Mouse (Mus musculus): ENCODE results near the gene Grk3. TPM values are rescaled to one million over a fixed set of nuclear protein-coding genes. Genes with fewer than 3 reads are reported as not detected.

Grk3 gene
- total RNA-seq, 2 experiments from 2014 or later: 30.9 to 45.9 TPM

DNA sequence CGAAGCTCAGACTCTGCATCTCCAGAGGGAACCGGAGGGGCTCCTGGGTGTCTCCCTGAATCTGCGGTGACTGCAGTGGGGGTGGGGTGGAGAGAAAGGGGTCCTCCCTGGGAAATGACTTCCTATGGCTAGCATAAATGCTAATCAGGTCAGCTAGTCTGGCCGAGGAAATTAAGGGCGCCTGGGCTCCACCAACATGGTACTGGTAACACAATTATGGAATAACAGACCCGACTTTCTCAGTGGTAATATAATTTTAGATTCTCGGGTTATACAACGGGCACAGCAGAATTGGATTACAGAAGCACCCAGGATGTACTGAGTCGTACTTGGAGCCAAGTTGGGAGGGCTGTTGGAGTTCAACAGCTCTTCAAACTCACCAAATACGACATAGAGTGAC is 79.0 kb downstream of the Grk3 start:
- no peak for DNase-seq

GRCm38 (mm10) chr5:112935436-112935835 is 80.2 kb downstream of the Grk3 start:
- DNase-seq: no peak

- DNase-seq: no peak
Measured at GRCm38 (mm10) chr5:112932878-112933567, 82.6 kb downstream of the Grk3 start.

- no peak for DNase-seq
Measured at GRCm38 (mm10) chr5:112931901-112932300, 83.7 kb downstream of the Grk3 start.

DNA sequence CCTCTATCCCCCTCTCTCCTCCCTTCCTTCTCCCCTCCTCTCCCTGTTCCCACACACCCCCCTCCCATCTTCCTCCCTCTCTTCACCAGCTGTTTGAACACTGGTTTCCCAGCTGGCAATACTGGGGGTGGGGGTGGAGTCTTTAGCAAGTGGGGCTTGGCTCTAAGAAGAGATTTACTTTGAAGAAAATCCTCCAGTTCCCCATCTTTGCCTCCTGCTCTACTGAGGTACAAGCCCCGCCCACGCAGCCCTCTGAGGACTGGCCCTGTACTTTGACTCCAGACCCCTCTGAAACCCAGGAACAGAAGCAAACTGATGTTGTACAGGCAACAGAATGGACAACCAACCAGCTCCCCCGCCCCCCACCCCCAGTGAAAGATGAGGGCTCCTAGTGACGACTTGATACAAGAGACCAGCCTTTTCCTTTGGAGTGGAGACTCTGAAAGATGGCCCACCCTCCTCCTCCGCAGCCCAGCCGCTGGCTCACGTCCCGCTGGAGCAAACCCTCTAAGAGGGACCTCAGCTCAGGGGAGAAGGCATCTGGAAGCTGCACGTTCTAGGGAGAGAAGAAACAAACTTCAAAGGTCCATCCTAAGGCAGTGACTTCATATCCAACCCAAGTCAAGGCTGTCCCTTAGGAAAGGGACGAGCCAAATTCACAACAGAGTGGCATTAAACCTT is 87.2 kb downstream of the Grk3 start:
- DNase-seq: no peak

DNA sequence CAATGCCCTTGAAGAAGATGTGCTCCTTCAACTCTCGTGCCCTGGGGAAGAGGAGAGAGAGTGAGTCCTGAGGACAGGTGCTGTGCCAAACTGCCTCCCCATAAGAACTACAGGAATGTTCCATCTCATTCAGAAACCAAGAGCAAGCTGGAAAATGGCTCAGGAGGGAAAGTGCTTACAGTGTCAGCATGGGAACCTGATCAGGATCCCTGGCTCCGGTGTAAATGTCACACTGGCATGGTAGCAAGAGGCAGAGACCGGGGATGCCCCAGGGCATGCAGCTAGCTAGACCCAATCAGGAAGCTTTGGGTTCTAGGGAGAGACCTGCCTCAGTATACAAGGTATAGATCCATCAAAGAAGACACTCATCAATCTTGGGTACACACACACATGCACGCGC is 90.2 kb downstream of the Grk3 start:
- no peak for DNase-seq

- no peak for DNase-seq
Measured at GRCm38 (mm10) chr5:112924806-112925205, 90.8 kb downstream of the Grk3 start.

- no peak for DNase-seq
Measured at GRCm38 (mm10) chr5:112923841-112924240, 91.8 kb downstream of the Grk3 start.

DNA sequence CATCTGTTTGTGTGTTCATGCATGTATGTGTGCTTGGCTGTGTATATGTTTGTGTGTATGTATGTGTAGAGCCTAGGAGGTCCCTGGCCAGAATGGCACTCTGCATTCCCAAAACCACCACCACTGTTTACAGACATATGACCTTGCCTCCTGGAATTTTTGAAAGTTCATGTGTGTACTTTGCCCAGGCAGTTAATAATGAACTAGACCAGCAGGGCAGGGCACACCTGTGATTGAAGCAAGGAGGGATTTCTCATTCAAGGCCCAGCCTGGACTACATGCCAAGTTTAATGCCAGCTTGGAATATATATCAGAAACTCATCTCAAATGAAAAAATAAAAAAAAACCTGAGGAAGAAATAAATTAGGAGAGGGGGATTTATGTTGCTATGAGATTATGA is 93.7 kb downstream of the Grk3 start:
- no peak for DNase-seq

GRCm38 (mm10) chr5:112910381-112910780 is 105.2 kb downstream of the Grk3 start:
- no peak for DNase-seq

GRCm38 (mm10) chr5:112908169-112908614 is 107.4 kb downstream of the Grk3 start:
- DNase-seq: no peak

GRCm38 (mm10) chr5:112907504-112907903 is 108.1 kb downstream of the Grk3 start:
- no peak for DNase-seq

DNA sequence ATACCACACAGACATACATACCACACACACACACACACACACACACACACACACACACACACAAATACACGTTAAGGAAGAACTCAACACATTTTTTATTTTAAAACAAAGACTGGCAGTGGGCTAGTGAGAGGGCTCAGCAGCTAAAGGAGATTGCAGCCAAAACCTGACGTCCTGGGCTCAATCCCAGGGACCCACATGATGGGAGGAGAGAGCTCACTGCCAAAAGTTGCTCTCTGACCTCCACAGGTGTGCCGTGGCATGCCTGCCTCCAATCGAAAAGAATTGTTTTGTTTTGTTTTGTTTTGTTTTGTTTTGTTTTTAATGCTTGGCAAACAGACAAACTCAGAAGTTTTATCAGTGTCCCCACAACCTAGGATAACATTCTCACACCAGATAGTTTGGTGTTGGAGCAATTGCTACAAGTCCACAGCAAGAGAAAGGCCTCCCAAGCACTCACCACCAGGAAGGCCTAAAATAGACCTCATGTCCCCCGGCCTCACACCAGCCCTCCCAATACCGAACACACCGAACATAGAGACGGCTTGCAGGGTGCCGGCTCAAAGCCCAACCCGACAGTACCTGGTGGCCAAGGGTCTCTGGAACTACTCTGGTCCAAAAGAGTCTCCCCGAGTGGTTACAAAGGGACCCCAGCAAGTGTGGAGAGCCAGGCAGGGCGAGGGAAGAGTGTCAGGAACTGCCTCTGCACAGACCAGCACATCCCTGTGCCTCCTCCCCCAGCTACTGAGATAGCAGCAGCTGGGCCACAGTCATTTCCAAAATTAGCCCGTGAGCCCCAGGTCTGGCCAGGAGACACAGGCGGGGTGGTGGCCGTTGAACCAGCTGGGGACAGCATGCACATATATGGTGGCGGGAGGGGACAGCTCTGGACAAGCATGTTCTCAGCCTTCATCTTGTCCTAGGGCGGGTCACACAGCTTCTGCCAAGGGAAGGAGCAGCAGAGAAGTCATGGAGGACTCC is 119.6 kb downstream of the Grk3 start, which contains the start of gene Myo18b:
Gene Myo18b (minus strand): TSS at position 689 of the 981 bp plus-strand sequence.
- no peak for DNase-seq

DNA sequence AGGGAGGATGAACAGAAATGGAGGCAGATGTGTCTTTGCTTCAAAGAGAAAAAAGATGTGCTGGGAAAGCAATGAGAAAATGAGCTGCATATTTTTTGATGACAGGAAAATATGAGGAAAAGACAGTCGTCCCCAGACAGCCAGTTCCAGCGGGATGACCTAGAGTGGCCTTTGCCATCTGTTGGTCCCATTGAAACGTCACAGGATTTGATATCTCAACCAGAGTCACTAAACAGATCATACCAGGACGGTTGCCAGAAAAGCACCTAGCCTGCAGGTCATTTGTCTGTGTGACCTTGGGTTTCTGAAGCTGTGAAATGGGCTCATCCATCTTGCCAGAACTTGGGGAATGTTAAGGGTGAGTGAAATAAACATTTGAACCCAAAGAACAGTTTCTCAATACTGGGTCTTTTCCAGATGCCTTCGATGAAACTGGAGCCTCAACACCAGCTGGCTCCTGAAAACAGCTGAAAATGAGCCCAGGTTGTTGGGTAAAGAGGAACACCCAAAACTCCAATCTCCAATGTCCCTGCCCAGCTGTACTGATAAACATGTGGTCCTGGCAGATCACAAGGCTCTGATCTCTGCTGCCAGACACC is 122.0 kb downstream of the Grk3 start:
- no peak for DNase-seq

GRCm38 (mm10) chr5:112892411-112892810 is 123.2 kb downstream of the Grk3 start:
- no peak for DNase-seq

- no peak for DNase-seq
Measured at GRCm38 (mm10) chr5:112888651-112889050, 126.9 kb downstream of the Grk3 start.

DNA sequence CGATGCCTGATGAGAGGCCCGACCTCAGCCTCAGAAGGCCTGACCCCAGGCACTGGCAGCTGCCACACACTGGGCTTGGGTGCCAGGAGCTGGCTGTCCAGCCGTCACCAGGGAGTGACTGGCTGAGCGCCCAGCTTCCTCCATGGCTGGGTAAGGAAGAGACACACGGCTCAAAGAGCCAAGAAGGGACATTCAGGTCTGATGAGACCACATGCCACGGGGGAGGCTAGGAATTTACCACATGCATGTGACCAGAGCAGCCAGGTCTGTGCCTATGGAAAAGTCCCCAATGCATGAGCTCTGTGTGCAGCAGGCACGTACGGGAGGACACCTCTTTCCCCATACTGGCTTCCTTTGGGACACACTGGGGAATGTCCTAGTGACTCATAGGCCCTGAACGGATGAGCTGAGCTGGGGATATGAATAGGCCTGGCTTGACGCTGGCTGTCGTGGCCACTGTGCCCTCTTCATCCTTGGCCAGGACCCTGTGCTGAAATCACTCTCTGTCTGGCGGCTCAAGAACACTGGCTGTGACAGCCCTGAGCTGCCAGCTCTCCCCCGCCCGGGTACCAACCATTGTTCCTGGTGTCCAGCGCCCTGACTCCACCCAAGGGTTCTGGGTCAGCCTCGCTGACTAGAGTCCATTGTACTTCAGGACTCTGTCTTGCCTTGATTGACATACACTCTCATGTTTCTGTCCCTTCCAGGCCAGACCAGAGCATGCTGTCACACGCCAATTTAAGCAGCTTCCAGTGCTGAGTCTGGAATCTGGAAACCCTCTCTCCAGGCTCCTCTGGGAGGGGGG is 128.7 kb downstream of the Grk3 start:
- peak; percentile 82 for DNase-seq

GRCm38 (mm10) chr5:112877391-112878115 is 138.0 kb downstream of the Grk3 start:
- no peak for DNase-seq

GRCm38 (mm10) chr5:112876846-112877390 is 138.7 kb downstream of the Grk3 start:
- peak; percentile 70 for DNase-seq

DNA sequence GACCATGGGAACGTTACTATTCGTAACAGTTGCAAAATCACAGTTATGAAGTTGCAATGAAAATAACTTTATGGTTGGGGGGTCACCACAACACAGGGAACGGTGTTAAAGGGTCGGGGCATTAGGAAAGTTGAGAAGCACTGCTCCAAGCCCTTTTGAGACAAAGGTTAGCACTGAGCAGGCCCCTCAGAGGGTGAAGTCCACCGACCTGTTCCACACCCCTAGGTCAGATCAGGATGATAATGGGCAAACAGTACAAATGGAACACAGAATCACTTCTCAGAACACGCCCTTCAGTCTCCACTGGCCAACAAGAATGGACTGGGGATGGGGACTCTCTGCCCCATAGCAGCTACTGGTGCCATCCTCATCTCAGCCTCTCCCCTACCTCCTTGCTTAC is 142.6 kb downstream of the Grk3 start:
- DNase-seq: no peak

All from adrenal gland, postnatal 10 days (tissue).